Mouse (Mus musculus): ENCODE results near the gene Srgap2. TPM values are rescaled to one million over a fixed set of nuclear protein-coding genes. Genes with fewer than 3 reads are reported as not detected.

Srgap2 gene
- total and polyA plus RNA-seq, 2 experiments from 2014 or later: 5.9 to 18.1 TPM

- Histone ChIP-seq H3K36me3 (replicated peaks; ENCODE audit: control insufficient read depth, insufficient read depth, low read length) (peaks cover 48% of the 10 kb centered on the region), H3K4me2 (ENCODE audit: low read depth, low read length) (no peak overlapping the region), H3K27me3 (ENCODE audit: control insufficient read depth, insufficient read depth, low read length) (no peaks in the 10 kb centered on the region), H3K4me3 (ENCODE audit: low read depth, low read length) (no peak overlapping the region), H3K4me1 (ENCODE audit: control insufficient read depth, insufficient read depth) (0 out of 2 replicates have a peak, but pooled peaks cover 5% of the 10 kb centered on the region), H3K9ac (replicated peaks; ENCODE audit: low read depth, low read length) (no peak overlapping the region), H3K27ac (ENCODE audit: low read depth) (no peak overlapping the region), H3K9me3 (replicated peaks; ENCODE audit: control insufficient read depth, low read length) (no peaks in the 10 kb centered on the region)
- DNase-seq (ENCODE audit: low spot score): no peak
- 93% methylated on average over 2 of the region's 2 CpGs for WGBS
- no peak for ATAC-seq (ENCODE audit: insufficient read depth, low read depth)
- TF ChIP-seq CTCF (IDR thresholded peaks at IDR 0.05; ENCODE audit: low read depth) (no peak), EP300 (IDR thresholded peaks at IDR 0.05; ENCODE audit: low read depth) (no peak)
Measured at GRCm38 (mm10) chr1:131300750-131301149, 226.4 kb downstream of the Srgap2 start.

- Histone ChIP-seq H3K27ac (ENCODE audit: low read depth) (no peak overlapping the region), H3K9ac (replicated peaks; ENCODE audit: low read depth, low read length) (no peak overlapping the region)
Measured at GRCm38 (mm10) chr1:131299788-131300187, 227.4 kb downstream of the Srgap2 start.

GRCm38 (mm10) chr1:131299240-131299639 is 227.9 kb downstream of the Srgap2 start:
- Histone ChIP-seq H3K9ac (replicated peaks; ENCODE audit: low read depth, low read length) (no peak overlapping the region), H3K27me3 (ENCODE audit: control insufficient read depth, insufficient read depth, low read length) (no peaks in the 10 kb centered on the region), H3K4me3 (ENCODE audit: low read depth, low read length) (no peak overlapping the region), H3K36me3 (replicated peaks; ENCODE audit: control insufficient read depth, insufficient read depth, low read length) (peaks cover 56% of the 10 kb centered on the region), H3K9me3 (replicated peaks; ENCODE audit: control insufficient read depth, low read length) (no peaks in the 10 kb centered on the region), H3K4me1 (ENCODE audit: control insufficient read depth, insufficient read depth) (0 out of 2 replicates have a peak, but pooled peaks cover 5% of the 10 kb centered on the region), H3K4me2 (ENCODE audit: low read depth, low read length) (no peak overlapping the region), H3K27ac (ENCODE audit: low read depth) (no peak overlapping the region)
- no peak for DNase-seq (ENCODE audit: low spot score)
- TF ChIP-seq EP300 (IDR thresholded peaks at IDR 0.05; ENCODE audit: low read depth) (no peak), CTCF (IDR thresholded peaks at IDR 0.05; ENCODE audit: low read depth) (no peak)
- ATAC-seq (ENCODE audit: insufficient read depth, low read depth): no peak
- 47% methylated on average over 3 of the region's 3 CpGs for WGBS

More at GRCm38 (mm10) chr1:131299788-131300187, 227.4 kb downstream of the Srgap2 start:
- Histone ChIP-seq H3K4me2 (ENCODE audit: low read depth, low read length) (no peak overlapping the region), H3K36me3 (replicated peaks; ENCODE audit: control insufficient read depth, insufficient read depth, low read length) (peaks cover 53% of the 10 kb centered on the region), H3K4me3 (ENCODE audit: low read depth, low read length) (no peak overlapping the region), H3K4me1 (ENCODE audit: control insufficient read depth, insufficient read depth) (0 out of 2 replicates have a peak, but pooled peaks cover 5% of the 10 kb centered on the region), H3K27me3 (ENCODE audit: control insufficient read depth, insufficient read depth, low read length) (no peaks in the 10 kb centered on the region), H3K9me3 (replicated peaks; ENCODE audit: control insufficient read depth, low read length) (no peaks in the 10 kb centered on the region)
- DNase-seq (ENCODE audit: low spot score): no peak
- WGBS: 69% methylated on average over 6 of the region's 6 CpGs
- TF ChIP-seq CTCF (IDR thresholded peaks at IDR 0.05; ENCODE audit: low read depth) (no peak), EP300 (IDR thresholded peaks at IDR 0.05; ENCODE audit: low read depth) (no peak)
- no peak for ATAC-seq (ENCODE audit: insufficient read depth, low read depth)

- H3K36me3 ChIP-seq (replicated peaks; ENCODE audit: control insufficient read depth, insufficient read depth, low read length): peaks cover 67% of the 10 kb centered on the region
Measured at GRCm38 (mm10) chr1:131298171-131298570, 229.0 kb downstream of the Srgap2 start.

GRCm38 (mm10) chr1:131296726-131297125 is 230.4 kb downstream of the Srgap2 start:
- no peak for TF ChIP-seq CTCF (IDR thresholded peaks at IDR 0.05; ENCODE audit: low read depth)
- TF ChIP-seq EP300 (IDR thresholded peaks at IDR 0.05; ENCODE audit: low read depth): no peak
- Histone ChIP-seq H3K4me2 (ENCODE audit: low read depth, low read length) (no peak overlapping the region), H3K9me3 (replicated peaks; ENCODE audit: control insufficient read depth, low read length) (no peaks in the 10 kb centered on the region), H3K27me3 (ENCODE audit: control insufficient read depth, insufficient read depth, low read length) (no peaks in the 10 kb centered on the region), H3K27ac (ENCODE audit: low read depth) (no peak overlapping the region), H3K4me1 (ENCODE audit: control insufficient read depth, insufficient read depth) (0 out of 2 replicates have a peak, but pooled peaks cover 5% of the 10 kb centered on the region), H3K9ac (replicated peaks; ENCODE audit: low read depth, low read length) (no peak overlapping the region), H3K4me3 (ENCODE audit: low read depth, low read length) (no peak overlapping the region), H3K36me3 (replicated peaks; ENCODE audit: control insufficient read depth, insufficient read depth, low read length) (peaks cover 77% of the 10 kb centered on the region)
- WGBS: 65% methylated on average over 7 of the region's 7 CpGs
- ATAC-seq (ENCODE audit: insufficient read depth, low read depth) (no peak), DNase-seq (ENCODE audit: low spot score) (no peak)

More at GRCm38 (mm10) chr1:131298171-131298570, 229.0 kb downstream of the Srgap2 start:
- H3K27me3 ChIP-seq (ENCODE audit: control insufficient read depth, insufficient read depth, low read length): no peaks in the 10 kb centered on the region
- ATAC-seq (ENCODE audit: insufficient read depth, low read depth): no peak
- no peak overlapping the region for H3K27ac ChIP-seq (ENCODE audit: low read depth)
- H3K4me2 ChIP-seq (ENCODE audit: low read depth, low read length): no peak overlapping the region
- no peak overlapping the region for H3K9ac ChIP-seq (replicated peaks; ENCODE audit: low read depth, low read length)
- 0 out of 2 replicates have a peak, but pooled peaks cover 5% of the 10 kb centered on the region for H3K4me1 ChIP-seq (ENCODE audit: control insufficient read depth, insufficient read depth)
- no peak overlapping the region for H3K4me3 ChIP-seq (ENCODE audit: low read depth, low read length)
- no peak for TF ChIP-seq EP300 (IDR thresholded peaks at IDR 0.05; ENCODE audit: low read depth)
- TF ChIP-seq CTCF (IDR thresholded peaks at IDR 0.05; ENCODE audit: low read depth): no peak
- DNase-seq (ENCODE audit: low spot score): no peak
- H3K9me3 ChIP-seq (replicated peaks; ENCODE audit: control insufficient read depth, low read length): no peaks in the 10 kb centered on the region
- WGBS: 93% methylated on average over 9 of the region's 9 CpGs

GRCm38 (mm10) chr1:131295200-131295599 is 232.0 kb downstream of the Srgap2 start:
- no peak for DNase-seq (ENCODE audit: low spot score)
- H3K9me3 ChIP-seq (replicated peaks; ENCODE audit: control insufficient read depth, low read length): no peaks in the 10 kb centered on the region
- peaks cover 72% of the 10 kb centered on the region for H3K36me3 ChIP-seq (replicated peaks; ENCODE audit: control insufficient read depth, insufficient read depth, low read length)
- no peak overlapping the region for H3K9ac ChIP-seq (replicated peaks; ENCODE audit: low read depth, low read length)
- no peak overlapping the region for H3K4me3 ChIP-seq (ENCODE audit: low read depth, low read length)
- H3K4me1 ChIP-seq (ENCODE audit: control insufficient read depth, insufficient read depth): 0 out of 2 replicates have a peak, but pooled peaks cover under 1% of the 10 kb centered on the region
- no peak for TF ChIP-seq CTCF (IDR thresholded peaks at IDR 0.05; ENCODE audit: low read depth)
- no peak for TF ChIP-seq EP300 (IDR thresholded peaks at IDR 0.05; ENCODE audit: low read depth)
- WGBS: 19% methylated on average over 8 of the region's 8 CpGs
- peak; percentile 52 for ATAC-seq (ENCODE audit: insufficient read depth, low read depth)
- H3K4me2 ChIP-seq (ENCODE audit: low read depth, low read length): no peak overlapping the region
- no peak overlapping the region for H3K27ac ChIP-seq (ENCODE audit: low read depth)
- no peaks in the 10 kb centered on the region for H3K27me3 ChIP-seq (ENCODE audit: control insufficient read depth, insufficient read depth, low read length)
